Mouse (Mus musculus) layer of hippocampus, adult 2 months (tissue): Measurements from ENCODE around the gene Ank3. TPM values are rescaled to one million over a fixed set of nuclear protein-coding genes. Genes with fewer than 3 reads are reported as not detected.

ENCODE experiments used
- DNase-seq, 2 experiments: peaks; one replicate each; pipeline ENCODE4 v3.0.0; 2022; ENCODE audit warnings: low spot score in 2 of 2
- H3K27ac ChIP-seq: fragments of 200-600 bp; 2 replicates; pipeline ENCODE4 v1.8.1; 2022
- H3K4me3 ChIP-seq: fragments of 200-600 bp; 2 replicates; pipeline ENCODE4 v1.8.1; 2022; ENCODE audit warnings: mild to moderate bottlenecking
- CTCF ChIP-seq: fragments of 200-600 bp; conservative IDR thresholded peaks from 2 replicates; pipeline ENCODE4 v1.8.1; 2022; ENCODE audit warnings: antibody characterized with exemption, mild to moderate bottlenecking, moderate library complexity
- total RNA-seq, 2 experiments: library from RNA; stranded (reverse); gene quantifications; 2 replicates each; pipeline ENCODE4 v1.2.3; 2021

The Ank3 gene
- total RNA-seq, 2 experiments from 2014 or later: 474 to 477 TPM

DNA sequence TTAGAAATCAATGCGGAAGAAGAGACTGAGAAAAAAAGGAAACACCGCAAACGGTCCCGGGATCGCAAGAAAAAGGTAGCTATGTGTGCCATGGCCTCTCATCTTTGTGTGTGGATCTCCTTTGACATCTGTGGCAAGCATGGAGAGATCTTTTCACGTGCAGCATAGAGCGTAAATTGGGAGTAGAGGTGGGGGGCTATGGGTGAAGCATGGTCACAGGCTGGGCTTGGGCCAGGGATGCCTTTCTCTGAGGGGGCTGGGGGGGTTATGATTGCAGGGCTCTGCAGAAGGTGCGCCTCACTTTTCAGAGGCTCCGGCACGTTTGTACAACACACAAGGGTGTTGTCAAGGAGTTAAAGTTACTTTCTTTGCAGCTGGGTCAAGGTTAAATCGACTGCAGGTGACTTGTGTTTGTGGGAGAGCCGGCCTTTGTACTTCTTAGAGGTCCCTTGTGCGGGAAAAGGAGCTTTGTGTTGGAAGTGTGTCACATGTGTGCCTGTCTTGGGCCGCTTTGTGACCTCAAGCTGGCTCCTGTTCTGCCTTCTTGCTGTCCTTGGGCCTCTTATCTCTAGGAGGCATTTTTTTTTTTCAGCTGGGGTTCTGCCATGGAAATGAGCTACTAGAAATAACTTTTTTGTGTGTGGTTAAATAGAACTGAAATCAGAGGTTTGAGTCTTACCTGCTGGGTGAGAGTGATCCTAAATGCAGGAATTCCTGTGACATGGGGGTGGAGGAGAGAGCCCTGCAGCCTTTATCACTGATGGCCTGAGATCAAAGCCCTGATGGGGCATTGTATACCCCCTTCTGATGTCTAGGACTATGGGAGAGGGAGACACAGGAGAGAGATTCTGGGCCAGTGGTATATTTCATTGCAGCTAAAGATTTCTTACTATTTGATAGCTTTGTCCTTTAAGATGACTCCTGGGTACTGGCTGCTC lies 308.5 kb downstream of the Ank3 start:
- TF ChIP-seq CTCF: no peak
- H3K4me3 ChIP-seq: peak overlapping the region; percentile 62
- DNase-seq: no peak
- H3K27ac ChIP-seq: peak overlapping the region; percentile 94

DNA sequence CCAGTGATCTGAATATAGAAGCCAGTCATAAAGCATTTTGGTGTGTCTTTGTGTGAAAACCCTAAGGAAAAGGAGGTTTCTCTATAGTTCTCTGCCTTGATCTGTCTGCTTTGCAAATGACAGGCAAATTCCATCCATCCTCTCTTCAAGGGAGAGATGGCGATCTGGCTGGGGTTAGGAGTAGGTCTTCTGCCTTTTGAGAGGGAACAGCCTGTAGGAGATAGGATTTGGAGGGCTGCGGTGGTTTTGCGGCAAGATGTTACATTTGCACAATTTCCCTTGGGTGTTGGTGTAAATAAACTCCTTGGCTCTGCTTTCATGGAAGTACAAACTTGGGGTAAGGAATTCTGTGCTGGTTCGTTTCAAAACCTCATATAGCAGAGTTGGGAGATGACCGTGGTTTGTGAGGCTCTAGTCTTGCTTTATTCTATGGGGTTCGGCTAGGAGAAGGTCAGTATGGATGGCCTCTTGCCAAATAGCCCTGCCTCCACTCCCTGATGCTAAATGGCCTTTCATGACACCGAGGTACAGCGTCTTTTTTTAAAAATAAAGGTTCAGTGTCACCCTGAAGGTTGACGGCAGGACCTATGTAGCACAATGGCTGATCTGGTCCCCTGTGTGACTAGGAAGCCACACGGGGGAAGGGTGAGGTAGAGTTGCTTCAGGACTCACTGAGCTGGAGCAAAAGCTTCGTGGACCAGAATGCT lies 309.4 kb downstream of the Ank3 start:
- peak overlapping the region; percentile 62 for H3K4me3 ChIP-seq
- H3K27ac ChIP-seq: peak overlapping the region; percentile 94
- no peak for TF ChIP-seq CTCF
- no peak for DNase-seq

- TF ChIP-seq CTCF: no peak
- Histone ChIP-seq H3K4me3 (peak overlapping the region; percentile 2; the same call in 1 of the 2 replicates), H3K27ac (no peak overlapping the region)
- no peak for DNase-seq
These were observed 311.1 kb downstream of the Ank3 start for GRCm38 (mm10) chr10:69709631-69710030.

- Histone ChIP-seq H3K4me3 (no peak overlapping the region), H3K27ac (peak overlapping the region; percentile 39; the same call in 1 of the 2 replicates)
- no peak for TF ChIP-seq CTCF
- peak; percentile 41 to 74 for DNase-seq
These were observed 312.2 kb downstream of the Ank3 start for GRCm38 (mm10) chr10:69710802-69711201.

DNA sequence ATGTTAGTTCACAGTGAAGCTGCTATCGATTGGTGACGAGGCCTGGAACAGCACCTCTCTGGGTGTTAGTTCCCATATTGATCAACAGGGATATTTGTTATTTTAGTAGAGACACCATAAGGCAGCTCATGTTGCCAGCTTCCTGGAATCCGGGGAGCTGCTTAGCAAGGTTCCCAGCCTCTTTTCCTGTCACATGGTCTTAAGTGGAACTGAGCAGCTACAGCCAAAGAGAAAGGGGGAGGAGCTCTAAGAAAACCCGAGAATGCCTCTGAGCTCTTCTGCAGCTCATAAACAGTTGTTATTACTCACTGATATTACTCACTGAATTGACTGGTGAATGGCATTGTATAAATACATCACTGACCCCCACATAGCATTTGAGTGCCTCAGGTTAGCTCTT lies 318.3 kb downstream of the Ank3 start:
- no peak for TF ChIP-seq CTCF
- Histone ChIP-seq H3K4me3 (no peak overlapping the region), H3K27ac (no peak overlapping the region)
- no peak for DNase-seq

DNA sequence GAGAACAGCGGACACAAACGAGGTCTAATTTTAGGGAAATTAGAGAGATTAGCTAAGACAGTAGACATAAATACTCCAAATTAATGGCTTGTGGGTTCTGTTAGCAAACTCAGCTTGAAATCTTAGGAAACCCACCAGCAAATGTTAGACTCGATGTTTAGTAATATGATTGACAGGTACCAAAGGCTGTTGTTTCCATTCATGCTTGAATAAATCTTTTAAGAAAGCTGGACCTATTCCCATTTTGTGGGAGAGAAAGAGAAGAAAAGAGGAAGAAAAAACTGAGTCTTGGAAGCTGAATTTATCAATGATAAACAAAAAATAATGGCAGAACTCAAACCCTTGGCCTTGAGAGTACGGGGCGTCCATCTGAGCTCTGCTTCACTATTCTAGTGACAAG lies 320.8 kb downstream of the Ank3 start:
- no peak for TF ChIP-seq CTCF
- Histone ChIP-seq H3K27ac (peak overlapping the region; percentile 54; the same call in 1 of the 2 replicates), H3K4me3 (no peak overlapping the region)
- DNase-seq: no peak

- no peak for TF ChIP-seq CTCF
These were observed 321.4 kb downstream of the Ank3 start for GRCm38 (mm10) chr10:69719901-69720415.

GRCm38 (mm10) chr10:69720452-69720851 lies 321.9 kb downstream of the Ank3 start:
- no peak for DNase-seq
- Histone ChIP-seq H3K4me3 (peak overlapping the region; percentile 6; the same call in 1 of the 2 replicates), H3K27ac (peak overlapping the region; percentile 54)
- TF ChIP-seq CTCF: no peak

More at GRCm38 (mm10) chr10:69719901-69720415, 321.4 kb downstream of the Ank3 start:
- Histone ChIP-seq H3K27ac (peak overlapping the region; percentile 54), H3K4me3 (peak overlapping the region; percentile 6; the same call in 1 of the 2 replicates)
- no peak for DNase-seq

GRCm38 (mm10) chr10:69720899-69721490 lies 322.4 kb downstream of the Ank3 start:
- no peak for TF ChIP-seq CTCF
- DNase-seq: no peak
- no peak overlapping the region; the same call in 1 of the 2 replicates for H3K27ac ChIP-seq
- H3K4me3 ChIP-seq: no peak overlapping the region

GRCm38 (mm10) chr10:69724159-69724558 lies 325.6 kb downstream of the Ank3 start:
- DNase-seq: no peak
- Histone ChIP-seq H3K27ac (peak overlapping the region; percentile 55; the same call in 1 of the 2 replicates), H3K4me3 (no peak overlapping the region)
- TF ChIP-seq CTCF: no peak

DNA sequence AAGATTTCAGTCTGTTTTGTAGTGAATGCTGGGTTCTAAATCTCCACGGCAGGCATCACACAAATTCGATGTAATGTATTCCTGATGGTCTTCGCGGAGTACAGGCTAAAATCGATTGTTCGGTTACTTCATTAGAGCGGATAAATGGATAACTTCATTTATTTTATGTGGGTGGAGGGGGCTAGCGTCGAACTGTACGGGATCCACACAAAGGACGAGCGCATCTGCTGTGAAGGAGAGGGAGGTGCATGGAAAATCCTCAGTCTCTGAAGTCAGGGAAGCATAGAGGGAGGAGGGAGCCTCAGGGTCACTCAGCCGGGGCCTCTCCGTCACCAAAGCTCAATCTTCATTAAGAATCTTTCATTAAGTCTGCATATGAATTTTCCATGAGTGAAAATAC lies 326.5 kb downstream of the Ank3 start:
- no peak overlapping the region for H3K4me3 ChIP-seq
- no peak for DNase-seq
- peak overlapping the region; percentile 61 for H3K27ac ChIP-seq
- TF ChIP-seq CTCF: no peak

DNA sequence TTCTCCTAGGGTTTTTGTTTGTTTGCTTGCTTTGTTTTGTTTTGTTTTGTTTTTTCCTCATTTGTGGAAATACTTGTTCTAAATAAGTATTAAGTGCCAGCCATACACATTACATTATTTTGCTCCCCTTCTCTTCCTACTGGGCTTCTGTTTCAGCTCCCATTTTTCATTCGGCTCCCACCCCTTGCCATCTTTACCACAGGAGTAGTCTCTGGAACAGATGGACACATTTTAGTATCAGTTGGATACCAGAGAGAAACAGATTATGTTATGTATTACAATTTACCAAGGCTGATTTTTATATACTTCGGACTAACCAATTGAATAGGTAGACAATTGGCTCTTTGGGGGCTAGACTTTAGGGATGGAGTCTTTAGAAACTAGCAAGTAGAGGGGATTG lies 327.7 kb downstream of the Ank3 start:
- no peak for DNase-seq
- Histone ChIP-seq H3K27ac (peak overlapping the region; percentile 61), H3K4me3 (no peak overlapping the region)
- TF ChIP-seq CTCF: no peak

DNA sequence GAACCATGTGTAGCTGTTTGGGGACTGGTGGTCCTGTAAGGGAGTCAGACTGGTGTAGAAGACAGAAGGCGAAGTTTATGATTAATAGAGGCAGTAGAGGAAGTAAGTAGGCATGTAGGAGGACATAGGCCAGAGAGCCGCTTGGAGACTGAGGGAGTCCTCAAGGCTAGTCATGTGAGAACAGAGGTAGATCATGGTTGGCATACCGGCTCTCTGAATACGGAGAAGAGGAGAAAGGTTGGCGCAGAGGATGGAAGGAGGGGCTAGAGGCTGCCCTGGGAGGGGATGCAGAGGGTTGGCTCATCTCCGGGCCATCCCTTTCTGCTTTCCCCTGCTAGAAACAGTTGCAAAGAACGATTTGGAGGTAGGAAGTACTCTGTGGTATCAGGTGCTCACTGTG lies 328.2 kb downstream of the Ank3 start:
- no peak for TF ChIP-seq CTCF
- no peak for DNase-seq
- peak overlapping the region; percentile 61; the same call in 1 of the 2 replicates for H3K27ac ChIP-seq
- H3K4me3 ChIP-seq: no peak overlapping the region
